Mouse (Mus musculus): ENCODE data around the gene Ifnz. TPM values are rescaled to one million over a fixed set of nuclear protein-coding genes. Genes with fewer than 3 reads are reported as not detected.

Ifnz gene
- total RNA-seq, 1 experiment from 2014 or later = not detected

Other genes starting within 250 kb of the Ifnz start
- gene Ifna15, start 223.9 kb upstream of the Ifnz start, total RNA-seq (2017) = not detected in 2 replicates
- gene Ifna14, start 210.3 kb upstream of the Ifnz start, total RNA-seq (2017) = not detected in 2 replicates
- gene Ifna9, start 189.7 kb upstream of the Ifnz start, total RNA-seq (2017) = not detected in 2 replicates
- not detected in 2 replicates for gene Ifna12, start 178.8 kb upstream of the Ifnz start, total RNA-seq (2017)
- not detected in 2 replicates for gene C87499, start 147.7 kb upstream of the Ifnz start, total RNA-seq (2017)
- gene Ifna13, start 137.7 kb upstream of the Ifnz start, total RNA-seq (2017) = not detected in 2 replicates
- gene Ifna16, start 105.2 kb upstream of the Ifnz start, total RNA-seq (2017) = not detected in 2 replicates
- not detected in 2 replicates for gene Ifna2, start 98.2 kb upstream of the Ifnz start, total RNA-seq (2017)
- gene Ifnab, start 90.8 kb upstream of the Ifnz start, total RNA-seq (2017) = not detected in 2 replicates
- gene Gm26566, start 60.3 kb upstream of the Ifnz start, total RNA-seq (2017) = 0.93 TPM in 1 of 2 replicates, not detected in the other
- gene Klhl9, start 59.7 kb upstream of the Ifnz start, total RNA-seq (2017) = 45.5 and 48.4 TPM in 2 replicates
- not detected in 2 replicates for gene Gm13271, start 27.3 kb upstream of the Ifnz start, total RNA-seq (2017)
- gene Gm13283, start 22.0 kb upstream of the Ifnz start, total RNA-seq (2017) = 0.35 TPM in 1 of 2 replicates, not detected in the other
- not detected in 2 replicates for gene Gm13290, start 8.3 kb upstream of the Ifnz start, total RNA-seq (2017)
- not detected in 2 replicates for gene Gm13289, start 5.2 kb upstream of the Ifnz start, total RNA-seq (2017)
- not detected in 2 replicates for gene Gm13272, start 2.3 kb upstream of the Ifnz start, total RNA-seq (2017)
- not detected in 2 replicates for gene Gm13276, start 3.6 kb downstream of the Ifnz start, total RNA-seq (2017)
- gene Gm13277, start 6.5 kb downstream of the Ifnz start, total RNA-seq (2017) = not detected in 2 replicates
- not detected in 2 replicates for gene Gm13278, start 9.4 kb downstream of the Ifnz start, total RNA-seq (2017)
- not detected in 2 replicates for gene Gm13275, start 12.4 kb downstream of the Ifnz start, total RNA-seq (2017)
- gene Gm13279, start 15.3 kb downstream of the Ifnz start, total RNA-seq (2017) = not detected in 2 replicates
- not detected in 2 replicates for gene Gm13285, start 17.5 kb downstream of the Ifnz start, total RNA-seq (2017)
- not detected in 2 replicates for gene Gm13287, start 21.1 kb downstream of the Ifnz start, total RNA-seq (2017)
- gene Gm13288, start 23.4 kb downstream of the Ifnz start, total RNA-seq (2017) = not detected in 2 replicates
- not detected in 2 replicates for gene Ifna7, start 34.1 kb downstream of the Ifnz start, total RNA-seq (2017)
- not detected in 2 replicates for gene Ifna11, start 37.8 kb downstream of the Ifnz start, total RNA-seq (2017)
- gene Ifna6, start 45.3 kb downstream of the Ifnz start, total RNA-seq (2017) = not detected in 2 replicates
- not detected in 2 replicates for gene Ifna5, start 53.4 kb downstream of the Ifnz start, total RNA-seq (2017)
- gene Ifna4, start 59.7 kb downstream of the Ifnz start, total RNA-seq (2017) = not detected in 2 replicates
- gene Ifna1, start 68.0 kb downstream of the Ifnz start, total RNA-seq (2017) = not detected in 2 replicates
- gene Ifne, start 98.1 kb downstream of the Ifnz start, total RNA-seq (2017) = not detected in 2 replicates

Measured in neutrophil, adult 5-6 weeks (primary cell).